In genomic region chr9:114751582-114751981, GRCm38 (mm10) we compare ENCODE assay signal across 27 mouse cellular contexts. TPM values are rescaled to one million over a fixed set of nuclear protein-coding genes. Genes with fewer than 3 reads are reported as not detected.
A peak's percentile ranks its signal among the peaks of the same experiment; 100 is the strongest.
DNase-seq lines count a peak whose midpoint lies in the region; ATAC-seq and TF ChIP-seq lines count a peak whose summit lies in the region.
"Had no signal": no experiment of that assay in that cellular context is flagged by ENCODE, and none has a peak within 500 bp of the region (broad histone marks: within the 10 kb centered on the region; RNA-seq: fewer than 3 reads in every experiment).

No protein-coding gene starts in this region.

- no peak for ATAC-seq in intestine, postnatal 0 days
- ATAC-seq in intestine, embryonic 16.5 days: no peak
- no peak for ATAC-seq in liver, embryonic 14.5 days (ENCODE audit: insufficient read depth)
- no peak for ATAC-seq in liver, embryonic 11.5 days (replicated peaks; ENCODE audit: low FRiP score)
- no peak for ATAC-seq in midbrain, postnatal 0 days (ENCODE audit: low FRiP score)
- no peak for ATAC-seq in midbrain, embryonic 14.5 days (ENCODE audit: low FRiP score, low TSS enrichment)
- ATAC-seq in stomach, postnatal 0 days (ENCODE audit: low FRiP score, low TSS enrichment): no peak

- no peaks in the 10 kb centered on the region for H3K4me1 ChIP-seq in intestine, postnatal 0 days (replicated peaks; ENCODE audit: control insufficient read depth, insufficient read depth, low read length)
- peaks cover 4% of the 10 kb centered on the region; the same call in 1 of the 2 replicates for H3K4me1 ChIP-seq in intestine, embryonic 16.5 days (ENCODE audit: control insufficient read depth, insufficient read depth, low read length)
- H3K4me1 ChIP-seq in liver, embryonic 14.5 days (replicated peaks; ENCODE audit: control insufficient read depth in 2 of 2, insufficient read depth in 2 of 2, low read length in 1 of 2): 0 out of 4 replicates have a peak, but pooled peaks cover 0 to 2% of the 10 kb centered on the region in 2 experiments
- no peaks in the 10 kb centered on the region; the same call in 1 of the 2 replicates for H3K4me1 ChIP-seq in liver, embryonic 11.5 days (replicated peaks; ENCODE audit: control insufficient read depth, insufficient read depth, low read length)
- H3K4me1 ChIP-seq in midbrain, postnatal 0 days (ENCODE audit: insufficient read depth, low read length): no peaks in the 10 kb centered on the region
- no peaks in the 10 kb centered on the region for H3K4me1 ChIP-seq in midbrain, embryonic 14.5 days (ENCODE audit: control insufficient read depth, insufficient read depth, low read length)
- no peaks in the 10 kb centered on the region for H3K4me1 ChIP-seq in stomach, postnatal 0 days (replicated peaks; ENCODE audit: control insufficient read depth, insufficient read depth)

- H3K27ac ChIP-seq in intestine, postnatal 0 days (ENCODE audit: low read depth, low read length): no peak overlapping the region
- no peak overlapping the region for H3K27ac ChIP-seq in intestine, embryonic 16.5 days (ENCODE audit: low read length)
- H3K27ac ChIP-seq in liver, embryonic 14.5 days: no peak overlapping the region
- H3K27ac ChIP-seq in liver, embryonic 11.5 days (ENCODE audit: low read depth, low read length): no peak overlapping the region
- H3K27ac ChIP-seq in midbrain, postnatal 0 days (ENCODE audit: low read depth, low read length): no peak overlapping the region
- no peak overlapping the region for H3K27ac ChIP-seq in midbrain, embryonic 14.5 days (replicated peaks; ENCODE audit: low read depth, low read length)
- no peak overlapping the region for H3K27ac ChIP-seq in stomach, postnatal 0 days (replicated peaks)
- H3K27ac ChIP-seq: embryonic facial prominence, embryonic 12.5 days; forebrain, embryonic 15.5 days; hindbrain, embryonic 14.5 days; limb, embryonic 13.5 days; midbrain, embryonic 12.5 days; stomach, embryonic 15.5 days had no signal

- H3K9me3 ChIP-seq in intestine, postnatal 0 days (ENCODE audit: control insufficient read depth): no peaks in the 10 kb centered on the region
- H3K9me3 ChIP-seq in intestine, embryonic 16.5 days (ENCODE audit: control insufficient read depth, low read length): no peaks in the 10 kb centered on the region
- no peaks in the 10 kb centered on the region for H3K9me3 ChIP-seq in liver, embryonic 14.5 days (ENCODE audit: control insufficient read depth, low read length)
- H3K9me3 ChIP-seq in liver, embryonic 11.5 days (ENCODE audit: control insufficient read depth, low read length): no peaks in the 10 kb centered on the region
- H3K9me3 ChIP-seq in midbrain, postnatal 0 days (ENCODE audit: low read length): no peaks in the 10 kb centered on the region
- H3K9me3 ChIP-seq in midbrain, embryonic 14.5 days (ENCODE audit: control insufficient read depth, low read length): no peaks in the 10 kb centered on the region
- H3K9me3 ChIP-seq in stomach, postnatal 0 days (ENCODE audit: control insufficient read depth, low read length): no peaks in the 10 kb centered on the region
- H3K9me3 ChIP-seq: embryonic facial prominence, embryonic 12.5 days; forebrain, embryonic 15.5 days; heart, embryonic 12.5 days; limb, embryonic 13.5 days; midbrain, embryonic 12.5 days; stomach, embryonic 15.5 days had no signal

- H3K27me3 ChIP-seq in intestine, postnatal 0 days (replicated peaks; ENCODE audit: control insufficient read depth, insufficient read depth, low read length): no peaks in the 10 kb centered on the region
- no peaks in the 10 kb centered on the region for H3K27me3 ChIP-seq in intestine, embryonic 16.5 days (replicated peaks; ENCODE audit: control insufficient read depth, insufficient read depth, low read length)
- H3K27me3 ChIP-seq in liver, embryonic 14.5 days (ENCODE audit: control insufficient read depth, insufficient read depth, low read length): no peaks in the 10 kb centered on the region
- no peaks in the 10 kb centered on the region for H3K27me3 ChIP-seq in liver, embryonic 11.5 days (replicated peaks; ENCODE audit: control insufficient read depth, insufficient read depth, low read length)
- H3K27me3 ChIP-seq in midbrain, postnatal 0 days (ENCODE audit: insufficient read depth, low read length): no peaks in the 10 kb centered on the region
- no peaks in the 10 kb centered on the region for H3K27me3 ChIP-seq in midbrain, embryonic 14.5 days (ENCODE audit: control insufficient read depth, insufficient read depth, low read length)
- no peaks in the 10 kb centered on the region for H3K27me3 ChIP-seq in stomach, postnatal 0 days (ENCODE audit: control insufficient read depth, insufficient read depth, low read length)
- H3K27me3 ChIP-seq: embryonic facial prominence, embryonic 12.5 days; forebrain, embryonic 15.5 days; heart, embryonic 12.5 days; limb, embryonic 13.5 days; midbrain, embryonic 12.5 days; stomach, embryonic 15.5 days had no signal

- no peak for TF ChIP-seq EP300 in liver, embryonic 14.5 days (IDR thresholded peaks at IDR 0.05; ENCODE audit: low read depth)
- no peak for TF ChIP-seq EP300 in stomach, postnatal 0 days (optimal IDR thresholded peaks at IDR 0.05)

- H3K4me3 ChIP-seq in intestine, postnatal 0 days (ENCODE audit: low read depth, low read length): no peak overlapping the region
- no peak overlapping the region for H3K4me3 ChIP-seq in intestine, embryonic 16.5 days (ENCODE audit: low read length)
- H3K4me3 ChIP-seq in liver, embryonic 14.5 days (ENCODE audit: insufficient read depth in 1 of 2, low read depth in 2 of 2, low read length in 2 of 2): no peak overlapping the region
- H3K4me3 ChIP-seq in liver, embryonic 11.5 days (ENCODE audit: low read depth, low read length): no peak overlapping the region
- no peak overlapping the region for H3K4me3 ChIP-seq in midbrain, postnatal 0 days (ENCODE audit: low read depth, low read length)
- no peak overlapping the region for H3K4me3 ChIP-seq in midbrain, embryonic 14.5 days (replicated peaks; ENCODE audit: low read depth, low read length)
- H3K4me3 ChIP-seq in stomach, postnatal 0 days (ENCODE audit: low read depth, low read length): no peak overlapping the region
- H3K4me3 ChIP-seq: embryonic facial prominence, embryonic 12.5 days; forebrain, embryonic 15.5 days; heart, embryonic 12.5 days; limb, embryonic 13.5 days; midbrain, embryonic 12.5 days; stomach, embryonic 15.5 days had no signal

- TF ChIP-seq CTCF in intestine, postnatal 0 days (IDR thresholded peaks at IDR 0.05; ENCODE audit: low read depth): peak; percentile 43
- peak; percentile 34; the same call in 1 of the 2 replicates for TF ChIP-seq CTCF in liver, embryonic 14.5 days (IDR thresholded peaks at IDR 0.05; ENCODE audit: low read depth)
- peak; percentile 42 for TF ChIP-seq CTCF in midbrain, postnatal 0 days (IDR thresholded peaks at IDR 0.05)
- TF ChIP-seq CTCF in stomach, postnatal 0 days (IDR thresholded peaks at IDR 0.05; ENCODE audit: low read depth): peak; percentile 53

- peaks cover 47% of the 10 kb centered on the region for H3K36me3 ChIP-seq in intestine, postnatal 0 days (ENCODE audit: control insufficient read depth, insufficient read depth)
- H3K36me3 ChIP-seq in intestine, embryonic 16.5 days (ENCODE audit: control insufficient read depth, insufficient read depth, low read length): peaks cover 9% of the 10 kb centered on the region
- H3K36me3 ChIP-seq in liver, embryonic 14.5 days (replicated peaks; ENCODE audit: control insufficient read depth, insufficient read depth, low read depth): peaks cover 2% of the 10 kb centered on the region
- peaks cover 17% of the 10 kb centered on the region for H3K36me3 ChIP-seq in liver, embryonic 11.5 days (ENCODE audit: control insufficient read depth, insufficient read depth, low read length)
- peaks cover 8% of the 10 kb centered on the region; the same call in 1 of the 2 replicates for H3K36me3 ChIP-seq in midbrain, postnatal 0 days (ENCODE audit: insufficient read depth, low read length)
- peaks cover 18% of the 10 kb centered on the region; the same call in 1 of the 2 replicates for H3K36me3 ChIP-seq in midbrain, embryonic 14.5 days (ENCODE audit: control insufficient read depth, insufficient read depth, low read length)
- peaks cover 5% of the 10 kb centered on the region; the same call in 1 of the 2 replicates for H3K36me3 ChIP-seq in stomach, postnatal 0 days (ENCODE audit: control insufficient read depth, insufficient read depth, low read length)

- no peak for DNase-seq in liver, embryonic 14.5 days (ENCODE audit: low read depth in 3 of 3, low spot score in 3 of 3)
- DNase-seq in liver, embryonic 11.5 days (ENCODE audit: low spot score): no peak
- no peak for DNase-seq in midbrain, postnatal 0 days (ENCODE audit: low spot score)
- no peak for DNase-seq in midbrain, embryonic 14.5 days
- DNase-seq in stomach, postnatal 0 days (ENCODE audit: low spot score): no peak
- no peak for DNase-seq in embryo, embryonic 11 days
- DNase-seq: adrenal gland, postnatal 14 days; cerebellum, adult 11 months; cerebellum, adult 9-10 months; cerebellum, postnatal 36 days; gastrocnemius, postnatal 10 days; heart, adult 11 months; heart, postnatal 4 days; kidney, adult 2 months; kidney, postnatal 10 days; layer of hippocampus, adult 9-11 months; lung, postnatal 14 days; thymus, postnatal 14 days had no signal

- H3K9ac ChIP-seq in intestine, postnatal 0 days (ENCODE audit: low read depth, low read length): no peak overlapping the region
- H3K9ac ChIP-seq in intestine, embryonic 16.5 days (ENCODE audit: low read depth, low read length): no peak overlapping the region
- no peak overlapping the region for H3K9ac ChIP-seq in liver, embryonic 14.5 days (replicated peaks)
- H3K9ac ChIP-seq in liver, embryonic 11.5 days (ENCODE audit: low read depth, low read length): no peak overlapping the region
- H3K9ac ChIP-seq in midbrain, postnatal 0 days (replicated peaks; ENCODE audit: low read length, poor library complexity, severe bottlenecking): no peak overlapping the region
- no peak overlapping the region for H3K9ac ChIP-seq in midbrain, embryonic 14.5 days (replicated peaks; ENCODE audit: low read length)
- no peak overlapping the region for H3K9ac ChIP-seq in stomach, postnatal 0 days (ENCODE audit: low read length)
- H3K9ac ChIP-seq: embryonic facial prominence, embryonic 12.5 days; heart, embryonic 12.5 days; hindbrain, embryonic 14.5 days; limb, embryonic 13.5 days; midbrain, embryonic 12.5 days; stomach, embryonic 15.5 days had no signal

- WGBS in intestine, postnatal 0 days: 72% methylated on average over 3 of the region's 3 CpGs
- 82% methylated on average over 3 of the region's 3 CpGs for WGBS in intestine, embryonic 16.5 days
- WGBS in liver, embryonic 14.5 days (ENCODE audit: insufficient replicate concordance): 74% methylated on average over 3 of the region's 3 CpGs
- 79% methylated on average over 3 of the region's 3 CpGs for WGBS in liver, embryonic 11.5 days
- WGBS in midbrain, postnatal 0 days: 80% methylated on average over 3 of the region's 3 CpGs
- 85% methylated on average over 3 of the region's 3 CpGs for WGBS in midbrain, embryonic 14.5 days
- 83% methylated on average over 3 of the region's 3 CpGs for WGBS in stomach, postnatal 0 days

- H3K4me2 ChIP-seq in intestine, postnatal 0 days (replicated peaks; ENCODE audit: low read depth): no peak overlapping the region
- no peak overlapping the region for H3K4me2 ChIP-seq in intestine, embryonic 16.5 days (ENCODE audit: low read depth, low read length)
- H3K4me2 ChIP-seq in liver, embryonic 14.5 days (ENCODE audit: low read depth): no peak overlapping the region
- no peak overlapping the region for H3K4me2 ChIP-seq in liver, embryonic 11.5 days
- H3K4me2 ChIP-seq in midbrain, postnatal 0 days (ENCODE audit: low read depth, low read length, poor library complexity, severe bottlenecking): no peak overlapping the region
- H3K4me2 ChIP-seq in midbrain, embryonic 14.5 days (ENCODE audit: low read length): no peak overlapping the region
- H3K4me2 ChIP-seq in stomach, postnatal 0 days (replicated peaks; ENCODE audit: low read depth): no peak overlapping the region
- H3K4me2 ChIP-seq: embryonic facial prominence, embryonic 12.5 days; forebrain, embryonic 15.5 days; heart, embryonic 12.5 days; hindbrain, embryonic 14.5 days; limb, embryonic 13.5 days; midbrain, embryonic 12.5 days; stomach, embryonic 15.5 days had no signal

RNA-seq across cellular contexts. Expression of gene Cmtm6, which starts 20.7 kb away (rescaled TPM):
- 87.8 and 98.2 TPM in 2 replicates for polyA plus RNA-seq in intestine, postnatal 0 days (2015; fragmentation: Nextera tagmentation; extraction: Ambion mirVana)
- 100 and 113 TPM in 2 replicates for polyA plus RNA-seq in intestine, embryonic 16.5 days (2015; fragmentation: Nextera tagmentation; extraction: Ambion mirVana)
- 8.7 and 10.8 TPM in 2 replicates for polyA plus RNA-seq in liver, embryonic 14.5 days (2012; rRNA removed)
- polyA plus RNA-seq in liver, embryonic 14.5 days (2014; fragmentation: Nextera tagmentation; extraction: Ambion mirVana): 20.1 and 24.2 TPM in 2 replicates
- polyA plus RNA-seq in liver, embryonic 11.5 days (2014; fragmentation: Nextera tagmentation; extraction: Ambion mirVana): 36.6 and 40.6 TPM in 2 replicates
- 19.3 and 20.0 TPM in 2 replicates for total RNA-seq in midbrain, postnatal 0 days (2014; rRNA removed)
- polyA plus RNA-seq in midbrain, postnatal 0 days (2015; fragmentation: Nextera tagmentation; extraction: Ambion mirVana): 19.2 and 21.5 TPM in 2 replicates
- polyA plus RNA-seq in midbrain, embryonic 14.5 days (2014; fragmentation: Nextera tagmentation; extraction: Ambion mirVana): 13.8 and 19.2 TPM in 2 replicates
- polyA plus RNA-seq in stomach, postnatal 0 days (2015; fragmentation: Nextera tagmentation; extraction: Ambion mirVana): 50.9 and 53.9 TPM in 2 replicates

RNA-seq across cellular contexts. Expression of gene Cmtm7, which starts 30.1 kb away (rescaled TPM):
- polyA plus RNA-seq in intestine, postnatal 0 days (2015; fragmentation: Nextera tagmentation; extraction: Ambion mirVana): 34.8 and 35.7 TPM in 2 replicates
- polyA plus RNA-seq in intestine, embryonic 16.5 days (2015; fragmentation: Nextera tagmentation; extraction: Ambion mirVana): 82.5 and 86.6 TPM in 2 replicates
- 36.7 and 52.9 TPM in 2 replicates for polyA plus RNA-seq in liver, embryonic 14.5 days (2012; rRNA removed)
- polyA plus RNA-seq in liver, embryonic 14.5 days (2014; fragmentation: Nextera tagmentation; extraction: Ambion mirVana): 43.5 and 49.5 TPM in 2 replicates
- 93.7 and 99.4 TPM in 2 replicates for polyA plus RNA-seq in liver, embryonic 11.5 days (2014; fragmentation: Nextera tagmentation; extraction: Ambion mirVana)
- total RNA-seq in midbrain, postnatal 0 days (2014; rRNA removed): 13.7 and 15.6 TPM in 2 replicates
- 8.0 and 9.1 TPM in 2 replicates for polyA plus RNA-seq in midbrain, postnatal 0 days (2015; fragmentation: Nextera tagmentation; extraction: Ambion mirVana)
- 4.9 and 14.4 TPM in 2 replicates for polyA plus RNA-seq in midbrain, embryonic 14.5 days (2014; fragmentation: Nextera tagmentation; extraction: Ambion mirVana)
- 83.2 and 84.9 TPM in 2 replicates for polyA plus RNA-seq in stomach, postnatal 0 days (2015; fragmentation: Nextera tagmentation; extraction: Ambion mirVana)
